Mouse (Mus musculus) heart, postnatal 14 days (tissue): ENCODE results near the gene Smn1. TPM values are rescaled to one million over a fixed set of nuclear protein-coding genes. Genes with fewer than 3 reads are reported as not detected.

ENCODE experiments used
- total RNA-seq, 2 experiments: library from RNA; stranded (reverse); gene quantifications; 2 replicates each; pipeline ENCODE4 v1.2.3; 2021

Gene Smn1
- total RNA-seq, 2 experiments from 2014 or later, result 16.2 to 17.3 TPM

Other genes starting within 250 kb of the Smn1 start
- gene Cartpt, start 223.8 kb upstream of the Smn1 start, total RNA-seq, result under 1 TPM in 1 of 2 experiments, not detected in 1; 0.36 TPM
- gene Mccc2, start 109.2 kb upstream of the Smn1 start, total RNA-seq, result 10 to 100 TPM; 50.1 to 55.5 TPM
- 10 to 100 TPM; 29.2 to 30.3 TPM for gene Bdp1, start 20.8 kb upstream of the Smn1 start, total RNA-seq
- gene Serf1, start 16.8 kb upstream of the Smn1 start, total RNA-seq, result 1 to 10 TPM; 8.9 to 10.0 TPM
- under 1 TPM; 0.44 to 0.50 TPM for gene Naip2, start 77.2 kb downstream of the Smn1 start, total RNA-seq
- gene Naip5, start 121.5 kb downstream of the Smn1 start, total RNA-seq, result under 1 TPM; 0.32 to 0.33 TPM
- under 1 TPM; 0.20 to 0.22 TPM for gene Naip6, start 192.8 kb downstream of the Smn1 start, total RNA-seq